Mouse (Mus musculus) CH12.LX (cell line): Measurements from ENCODE around the gene Smg9. TPM values are rescaled to one million over a fixed set of nuclear protein-coding genes. Genes with fewer than 3 reads are reported as not detected.

Source experiments
- DNase-seq: peaks from one replicate; pipeline ENCODE4 v3.0.0-alpha.2; 2013; ENCODE audit errors: extremely low read depth
- H3K27ac ChIP-seq: 2 replicates; pipeline ENCODE4 v1.5.1; 2012; ENCODE audit warnings: low read depth, mild to moderate bottlenecking, control low read depth, moderate library complexity; ENCODE audit not compliant: insufficient read depth
- H3K27me3 ChIP-seq: replicated peaks from 2 replicates; pipeline ENCODE3; 2012; ENCODE audit warnings: inconsistent platforms
- H3K36me3 ChIP-seq, 2 experiments: replicated peaks in 1 of 2; 2 replicates each; pipeline versions ENCODE3 to v1.6.1; 2012; ENCODE audit warnings: inconsistent platforms in 1 of 2, low read length in 1 of 2, mild to moderate bottlenecking in 1 of 2, mixed read lengths in 1 of 2, moderate library complexity in 1 of 2; ENCODE audit not compliant: control insufficient read depth in 1 of 2, insufficient read depth in 1 of 2
- H3K4me1 ChIP-seq, 2 experiments: 2 replicates each; pipeline ENCODE4 v1.6.1; 2012; ENCODE audit warnings: inconsistent platforms in 1 of 2, moderate library complexity in 1 of 2; ENCODE audit not compliant: insufficient read depth in 2 of 2, control insufficient read depth in 1 of 2
- H3K4me2 ChIP-seq: 2 replicates; pipeline ENCODE4 v1.6.1; 2012; ENCODE audit warnings: low read depth, mild to moderate bottlenecking, control low read depth; ENCODE audit not compliant: poor library complexity, insufficient read depth, severe bottlenecking
- H3K4me3 ChIP-seq, 3 experiments: fragments of 150-350 bp in 1 of 3; sonication (generic) in 1 of 3; replicated peaks in 1 of 3; 2 replicates each; pipeline versions ENCODE3 to v1.5.1; 2011 to 2012; ENCODE audit warnings: low read depth in 2 of 3, low read length in 2 of 3, mild to moderate bottlenecking in 2 of 3, moderate library complexity in 2 of 3, control low read depth in 1 of 3, improper control_type of control experiment in 1 of 3, inconsistent platforms in 1 of 3, mixed read lengths in 1 of 3; ENCODE audit not compliant: poor library complexity in 1 of 3
- H3K79me2 ChIP-seq: replicated peaks from 2 replicates; pipeline ENCODE4 v1.6.1; 2012; ENCODE audit warnings: mild to moderate bottlenecking, moderate library complexity; ENCODE audit not compliant: control insufficient read depth, poor library complexity, insufficient read depth, severe bottlenecking; ENCODE audit errors: extremely low read depth
- H3K9ac ChIP-seq: 2 replicates; pipeline ENCODE4 v1.6.1; 2012; ENCODE audit warnings: low read depth, mild to moderate bottlenecking, control low read depth, moderate library complexity; ENCODE audit not compliant: insufficient read depth
- H3K9me3 ChIP-seq: replicated peaks from 2 replicates; pipeline ENCODE3; 2012; ENCODE audit warnings: low read length, inconsistent platforms, mixed read lengths
- BHLHE40 ChIP-seq: IDR thresholded peaks from 2 replicates; pipeline ENCODE4 v1.6.1; 2011; ENCODE audit warnings: mild to moderate bottlenecking, low read depth, low read length, improper control_type of control experiment
- CHD2 ChIP-seq: IDR thresholded peaks from 2 replicates; pipeline ENCODE4 v1.6.1; 2011; ENCODE audit warnings: low read length, improper control_type of control experiment
- CTCF ChIP-seq, 2 experiments: IDR thresholded peaks in 1 of 2; conservative IDR thresholded peaks in 1 of 2; 2 replicates each; pipeline ENCODE4 v1.5.1; 2011 to 2012; ENCODE audit warnings: low read depth in 2 of 2, low read length in 2 of 2, improper control_type of control experiment in 1 of 2, inconsistent platforms in 1 of 2, mild to moderate bottlenecking in 1 of 2, moderate library complexity in 1 of 2
- E2F4 ChIP-seq: IDR thresholded peaks from 2 replicates; pipeline ENCODE4 v1.6.1; 2011; ENCODE audit warnings: low read depth, low read length, improper control_type of control experiment; ENCODE audit not compliant: insufficient replicate concordance
- EP300 ChIP-seq: IDR thresholded peaks from 2 replicates; pipeline ENCODE4 v1.6.1; 2011; ENCODE audit warnings: low read length, improper control_type of control experiment
- ETS1 ChIP-seq: conservative IDR thresholded peaks from 2 replicates; pipeline ENCODE4 v1.6.1; 2012; ENCODE audit warnings: low read depth, mild to moderate bottlenecking, inconsistent platforms, low read length, improper control_type of control experiment, moderate library complexity
- JUN ChIP-seq: IDR thresholded peaks from 2 replicates; pipeline ENCODE4 v1.6.1; 2011; ENCODE audit warnings: low read depth, mild to moderate bottlenecking, low read length, improper control_type of control experiment, moderate library complexity; ENCODE audit not compliant: insufficient read depth
- KAT2A ChIP-seq: IDR thresholded peaks from 2 replicates; pipeline ENCODE4 v1.6.1; 2012; ENCODE audit warnings: low read length, improper control_type of control experiment, inconsistent platforms; ENCODE audit not compliant: insufficient replicate concordance
- MYC ChIP-seq: IDR thresholded peaks from 2 replicates; pipeline ENCODE4 v1.6.1; 2011; ENCODE audit warnings: low read depth, mild to moderate bottlenecking, improper control_type of control experiment, low read length
- NELFE ChIP-seq: IDR thresholded peaks from 2 replicates; pipeline ENCODE4 v1.6.1; 2011; ENCODE audit warnings: low read depth, low read length, improper control_type of control experiment
- SIN3A ChIP-seq: IDR thresholded peaks from 2 replicates; pipeline ENCODE4 v1.6.1; 2012; ENCODE audit warnings: low read length, improper control_type of control experiment, inconsistent platforms
- SMC3 ChIP-seq: IDR thresholded peaks from 2 replicates; pipeline ENCODE4 v1.6.1; 2011; ENCODE audit warnings: low read depth, low read length, improper control_type of control experiment
- TCF12 ChIP-seq: IDR thresholded peaks from 2 replicates; pipeline ENCODE4 v1.6.1; 2014; ENCODE audit warnings: low read depth, mild to moderate bottlenecking, inconsistent platforms, low read length, improper control_type of control experiment
- UBTF ChIP-seq: IDR thresholded peaks from 2 replicates; pipeline ENCODE4 v1.6.1; 2012; ENCODE audit warnings: low read depth, mild to moderate bottlenecking, inconsistent platforms, low read length, improper control_type of control experiment, moderate library complexity
- ZC3H11A ChIP-seq: IDR thresholded peaks from 2 replicates; pipeline ENCODE4 v1.6.1; 2012; ENCODE audit warnings: low read depth, mild to moderate bottlenecking, inconsistent platforms, low read length, improper control_type of control experiment
- ZKSCAN1 ChIP-seq: IDR thresholded peaks from 2 replicates; pipeline ENCODE4 v1.6.1; 2012; ENCODE audit warnings: low read depth, inconsistent platforms, low read length, improper control_type of control experiment, borderline replicate concordance
- dilution Hi-C: fragments of 300-500 bp; cut with MboI; formaldehyde crosslinking; loops from 2 replicates; pipeline ENCODE4 v1.14.3; 2020; ENCODE audit warnings: low sequenced_read_pairs; ENCODE audit not compliant: extremely low pct_unique_long_range_greater_than_20kb, extremely low pct_ligation_motif_present
- in situ Hi-C: fragments of 300-500 bp; cut with MboI; formaldehyde crosslinking; loops from 3 replicates; pipeline ENCODE4 v1.14.3; 2019; ENCODE audit warnings: low sequenced_read_pairs, low pct_ligation_motif_present, low pct_unique_long_range_greater_than_20kb, mixed read lengths
- polyA plus RNA-seq: library from polyadenylated mRNA; unstranded; fragments of >175 nt; gene quantifications from 2 replicates; pipeline ENCODE4 v1.2.1, GENCODE M21; 2012; ENCODE audit warnings: low read depth; ENCODE audit not compliant: insufficient read length
- total RNA-seq, 2 experiments: library from RNA; depleted of rRNA; stranded (reverse); fragments of 300-350 nt in 1 of 2; fragments of >200 nt in 1 of 2; gene quantifications; 2 replicates each; pipeline ENCODE4 v1.2.3; 2012 to 2014

Gene Smg9
- total and polyA plus RNA-seq, 3 experiments: 19.9 to 26.8 (median 20.5) TPM

- no peak overlapping the region for H3K4me3 ChIP-seq
- peaks cover 27 to 72% of the 10 kb centered on the region in 2 experiments for H3K36me3 ChIP-seq
- H3K79me2 ChIP-seq: no peaks in the 10 kb centered on the region
- H3K27me3 ChIP-seq: no peaks in the 10 kb centered on the region
- no peaks in the 10 kb centered on the region for H3K4me1 ChIP-seq
- H3K9me3 ChIP-seq: no peaks in the 10 kb centered on the region
- H3K4me2 ChIP-seq: no peak overlapping the region
- DNase-seq: no peak
- TF ChIP-seq UBTF (no peak), SIN3A (no peak), EP300 (no peak), MYC (no peak), ZC3H11A (no peak)
- H3K9ac ChIP-seq: no peak overlapping the region
- no peak overlapping the region for H3K27ac ChIP-seq
- in situ Hi-C loops (no loop called here), dilution Hi-C loops (no loop called here)
Observed at GRCm38 (mm10) chr7:24421648-24422047, 22.2 kb downstream of the Smg9 start.

GRCm38 (mm10) chr7:24422251-24422650, 22.8 kb downstream of the Smg9 start:
- H3K4me2 ChIP-seq: no peak overlapping the region
- dilution Hi-C loops: no loop called here
- H3K36me3 ChIP-seq: peaks cover 21 to 66% of the 10 kb centered on the region in 2 experiments

GRCm38 (mm10) chr7:24423107-24423763, 23.8 kb downstream of the Smg9 start:
- Histone ChIP-seq H3K4me3 (no peak overlapping the region), H3K79me2 (no peaks in the 10 kb centered on the region), H3K4me2 (no peak overlapping the region), H3K9me3 (no peaks in the 10 kb centered on the region), H3K27ac (no peak overlapping the region), H3K9ac (no peak overlapping the region), H3K27me3 (no peaks in the 10 kb centered on the region), H3K36me3 (peaks cover 19 to 60% of the 10 kb centered on the region in 2 experiments), H3K4me1 (no peaks in the 10 kb centered on the region)
- in situ Hi-C loops: no loop called here
- dilution Hi-C loops: no loop called here
- no peak for DNase-seq
- TF ChIP-seq BHLHE40: no peak
- TF ChIP-seq CTCF (conservative IDR thresholded peaks at IDR 0.05 in 1 of 2, IDR thresholded peaks at IDR 0.05 in 1 of 2; ENCODE audit: low read depth in 2 of 2, low read length in 2 of 2): no peak
- TF ChIP-seq ETS1: no peak
- TF ChIP-seq E2F4: no peak
- TF ChIP-seq EP300: no peak
- TF ChIP-seq JUN: no peak
- no peak for TF ChIP-seq ZKSCAN1
- TF ChIP-seq, all 38 proteins: peak for 0

More at GRCm38 (mm10) chr7:24422251-24422650, 22.8 kb downstream of the Smg9 start:
- Histone ChIP-seq H3K27ac (no peak overlapping the region), H3K4me1 (no peaks in the 10 kb centered on the region), H3K79me2 (no peaks in the 10 kb centered on the region), H3K9ac (no peak overlapping the region), H3K9me3 (no peaks in the 10 kb centered on the region), H3K4me3 (no peak overlapping the region), H3K27me3 (no peaks in the 10 kb centered on the region)
- TF ChIP-seq ZKSCAN1 (no peak), EP300 (no peak), NELFE (no peak), E2F4 (no peak), BHLHE40 (no peak), CTCF (conservative IDR thresholded peaks at IDR 0.05 in 1 of 2, IDR thresholded peaks at IDR 0.05 in 1 of 2; ENCODE audit: low read depth in 2 of 2, low read length in 2 of 2) (no peak), ZC3H11A (no peak), UBTF (no peak), MYC (no peak), CHD2 (no peak), KAT2A (no peak), ETS1 (no peak), JUN (no peak), TCF12 (no peak), SMC3 (no peak), SIN3A (no peak)
- DNase-seq: no peak
- in situ Hi-C loops: no loop called here
